Mouse (Mus musculus) c-Kit-positive CD71-negative TER-119-negative erythroid progenitor cells, embryonic 14.5 days (primary cell): Measurements from ENCODE around the gene Gsc2.

Experiments used
- DNase-seq: peaks from one replicate; pipeline ENCODE4 v3.0.0-alpha.2; 2013; ENCODE audit warnings: low read depth

Gene Gsc2

DNA sequence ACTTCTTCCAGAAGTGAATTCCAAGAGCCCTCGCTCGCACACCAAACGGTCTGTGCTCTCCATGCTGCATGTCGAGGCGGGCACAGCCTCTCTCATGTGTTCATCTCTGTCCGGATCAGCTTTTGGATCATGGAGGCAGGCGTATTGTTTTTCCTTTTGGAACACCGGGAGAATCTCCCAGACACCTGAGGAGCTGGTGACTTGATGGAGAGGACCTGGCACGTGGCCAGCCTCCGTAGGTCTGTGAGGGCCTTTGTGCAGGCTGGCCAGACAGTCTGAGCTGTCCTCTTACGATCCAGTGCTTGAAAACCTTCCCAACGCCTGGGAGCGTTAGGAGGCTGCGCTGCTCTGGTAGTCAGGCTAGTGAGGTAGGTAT, 7.3 kb upstream of the Gsc2 start:
- DNase-seq: no peak

DNA sequence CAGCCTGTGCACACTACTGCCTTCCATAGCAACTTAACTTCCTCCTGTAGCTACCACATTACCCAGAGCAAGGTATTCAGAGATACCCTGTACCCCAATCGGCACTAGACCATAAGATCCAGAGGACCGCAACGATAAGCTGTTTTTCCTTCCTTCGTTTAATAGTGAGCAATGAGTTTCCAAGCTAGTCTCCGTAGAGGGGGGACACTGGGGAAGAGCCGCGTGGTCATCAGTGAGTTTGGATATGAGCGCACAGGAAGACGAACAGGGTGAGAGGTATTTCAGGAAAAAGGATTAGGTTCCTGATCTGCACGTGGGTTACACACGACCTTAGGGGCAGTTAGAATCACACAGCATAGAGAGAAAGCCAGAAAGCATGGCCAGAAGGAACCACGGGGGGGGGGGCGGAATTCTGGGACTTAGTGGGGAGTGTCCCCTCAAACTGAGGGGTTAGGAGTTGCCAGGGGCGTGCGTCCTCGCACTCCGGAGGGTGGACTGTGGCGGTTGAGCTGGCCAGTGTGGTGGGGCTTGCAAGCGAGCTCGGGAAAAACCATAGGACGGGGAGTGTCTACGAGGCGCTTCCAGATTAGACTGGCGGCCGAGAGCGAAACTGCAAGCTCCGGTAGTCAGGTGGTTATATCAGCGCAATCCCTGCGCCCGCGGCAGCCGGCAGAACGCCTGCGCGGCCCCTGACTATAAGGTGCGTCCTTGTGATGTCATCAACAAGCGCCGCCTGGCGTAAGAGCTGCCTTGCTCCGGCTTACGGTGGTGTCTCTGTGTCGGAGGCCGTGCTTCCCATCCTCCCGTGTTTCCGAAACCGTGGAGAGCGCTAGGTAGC, 6.7 kb upstream of the Gsc2 start:
- peak; percentile 96 for DNase-seq

DNA sequence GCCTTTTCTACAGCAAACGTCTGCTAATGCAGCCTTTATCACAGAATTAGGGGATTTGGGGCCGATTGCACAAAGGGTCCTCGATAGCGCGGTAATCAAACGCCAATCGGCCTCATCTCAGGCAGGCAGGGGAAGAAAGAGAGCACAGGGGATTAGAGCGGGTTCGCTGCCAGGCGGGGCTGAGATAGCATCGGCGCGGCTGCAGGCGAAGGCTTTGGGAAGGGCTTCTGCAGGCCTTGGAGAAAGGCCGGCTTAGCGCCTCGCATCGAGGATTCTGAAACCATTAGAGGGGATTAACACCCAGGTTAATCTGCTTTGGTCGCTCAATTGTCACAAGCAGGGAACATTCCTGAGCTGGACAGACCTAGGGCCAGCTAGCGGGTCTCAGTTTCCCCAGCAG, 5.7 kb upstream of the Gsc2 start:
- DNase-seq: no peak

DNA sequence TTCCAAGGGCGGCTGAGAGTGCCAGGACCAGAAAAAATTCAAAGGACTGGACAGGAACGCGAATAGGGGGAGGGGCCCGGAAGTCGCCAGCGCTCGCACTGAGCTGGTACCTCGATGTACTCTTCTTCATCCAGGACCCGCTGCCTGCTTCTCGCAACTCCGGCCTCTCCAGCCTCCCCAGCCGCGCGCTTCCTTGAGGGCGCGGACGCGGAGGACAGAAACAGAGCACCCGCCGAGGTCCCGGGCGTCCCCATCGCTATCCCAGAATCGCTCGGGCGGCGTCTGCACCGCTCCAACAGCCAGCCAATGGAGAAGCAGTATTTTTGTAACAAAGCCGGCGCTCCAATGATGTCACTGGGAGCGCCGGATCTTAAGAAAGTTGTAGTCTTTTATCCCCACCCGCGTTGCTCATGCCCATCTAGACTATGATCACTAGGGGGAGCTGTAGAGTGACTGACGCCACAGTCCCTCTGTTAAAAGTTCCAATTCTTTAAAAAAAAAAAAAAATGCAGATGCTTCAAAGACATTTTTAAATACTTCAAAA, 3.7 kb downstream of the Gsc2 start, which contains the start of gene Ess2:
TSS of gene Ess2 (minus strand) at position 297 of the 544 bp plus-strand sequence.
- DNase-seq: peak; percentile 97

DNA sequence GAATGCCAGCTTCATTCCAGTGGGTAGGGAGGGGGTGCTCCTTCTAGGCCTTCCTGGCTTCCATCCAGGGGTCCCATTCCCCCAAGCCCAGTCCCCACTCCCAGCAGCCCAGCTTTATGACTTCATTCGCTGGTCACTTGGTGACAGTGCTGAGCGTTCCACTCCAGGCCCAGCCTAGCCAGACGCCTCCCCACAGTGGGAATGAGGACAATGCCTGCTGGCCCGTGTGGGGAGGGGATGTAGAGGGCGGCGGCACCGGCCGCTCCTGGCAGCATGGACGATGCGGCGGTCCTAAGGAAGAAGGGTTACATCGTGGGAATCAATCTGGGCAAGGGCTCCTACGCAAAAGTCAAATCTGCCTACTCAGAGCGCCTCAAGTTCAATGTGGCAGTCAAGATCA, 16.4 kb downstream of the Gsc2 start, which contains the start of the genes Dgcr2 and Tssk2:
TSS of gene Dgcr2 (minus strand) at position 101 of the 400 bp plus-strand sequence.
TSS of gene Tssk2 (plus strand) at position 176 of the 400 bp plus-strand sequence.
- DNase-seq: no peak

DNA sequence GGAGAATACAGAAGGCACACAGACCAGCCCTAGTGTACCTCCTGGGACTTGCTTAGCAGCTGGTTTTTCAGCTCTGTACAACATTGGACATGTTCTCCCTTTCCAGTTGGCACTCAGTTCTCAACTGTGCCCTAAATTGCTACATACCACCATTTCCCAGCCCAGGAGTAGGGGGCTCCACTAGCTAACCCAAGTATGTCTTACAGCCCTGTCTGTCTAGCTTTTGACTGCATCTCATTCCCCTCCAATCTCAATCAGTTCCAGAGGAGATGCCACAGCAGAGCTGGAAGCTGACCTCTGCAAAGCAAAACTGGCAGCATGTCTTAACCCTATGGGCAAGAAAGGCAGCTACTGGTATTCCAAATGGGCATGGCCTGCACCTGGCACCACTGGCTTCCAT, 18.8 kb downstream of the Gsc2 start:
- DNase-seq: no peak

DNA sequence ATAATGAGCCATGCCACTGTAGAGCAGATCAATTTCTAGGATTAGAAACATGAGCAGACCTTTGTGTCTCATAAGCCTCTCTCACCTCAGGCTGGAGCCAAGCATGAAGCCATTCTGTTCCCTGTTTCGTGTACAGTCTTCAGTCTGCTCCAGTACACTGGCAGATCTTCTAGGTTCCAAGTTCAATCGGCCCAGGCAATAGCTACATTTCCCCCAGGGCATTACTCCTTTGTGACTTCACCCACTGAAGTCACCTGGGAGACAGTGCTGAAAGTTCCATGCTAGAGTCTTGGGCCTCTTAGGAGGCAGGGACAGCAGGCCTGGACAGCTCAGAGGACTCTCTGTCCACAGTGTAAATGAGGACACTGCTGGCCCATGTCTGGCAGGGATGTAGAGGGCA, 20.9 kb downstream of the Gsc2 start, which contains the start of gene Tssk1:
TSS of gene Tssk1 (plus strand) at position 301 of the 400 bp plus-strand sequence.
- no peak for DNase-seq

DNA sequence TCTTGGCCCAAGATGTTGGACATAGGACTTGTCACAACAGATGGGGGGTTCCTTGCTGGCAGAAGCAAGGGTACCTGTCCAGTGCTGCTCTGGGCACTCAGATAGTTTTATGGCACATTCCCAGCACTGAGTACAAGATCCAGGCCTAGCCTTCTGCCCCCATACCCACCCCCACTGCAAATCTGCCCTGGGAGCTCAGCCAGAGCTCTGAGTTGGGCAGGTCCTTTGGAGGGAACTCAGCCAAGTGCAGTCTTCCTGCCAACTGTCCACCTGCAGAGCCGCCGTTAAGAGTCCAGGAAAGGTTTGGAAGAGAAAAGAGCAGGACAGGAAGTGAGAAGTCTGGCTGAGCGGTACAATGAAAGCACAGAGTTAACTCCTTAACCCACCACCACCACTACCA, 22.3 kb downstream of the Gsc2 start:
- no peak for DNase-seq

DNA sequence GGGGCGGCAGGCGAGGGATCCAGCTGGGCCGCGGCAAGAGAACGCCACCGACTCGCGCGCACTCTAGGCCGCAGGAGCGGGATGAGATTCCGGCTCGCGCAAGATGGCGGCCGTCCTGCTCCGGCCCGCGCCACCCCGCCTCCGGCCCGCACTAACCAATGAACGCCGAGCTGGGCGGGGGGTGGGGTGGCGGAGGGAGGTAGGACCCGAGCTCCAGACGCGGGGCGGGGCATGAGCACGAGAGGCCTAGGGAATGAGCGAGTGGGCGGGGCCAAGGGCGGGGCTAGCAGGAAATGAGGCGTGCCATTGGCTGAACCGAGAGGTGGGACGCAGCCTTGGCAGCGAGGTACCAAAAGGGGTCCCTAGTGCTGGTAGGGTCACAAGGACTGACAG, 23.3 kb downstream of the Gsc2 start, which contains the start of gene Gm20518:
TSS of gene Gm20518 (minus strand) at position 105 of the 393 bp plus-strand sequence.
- DNase-seq: peak; percentile 98

DNA sequence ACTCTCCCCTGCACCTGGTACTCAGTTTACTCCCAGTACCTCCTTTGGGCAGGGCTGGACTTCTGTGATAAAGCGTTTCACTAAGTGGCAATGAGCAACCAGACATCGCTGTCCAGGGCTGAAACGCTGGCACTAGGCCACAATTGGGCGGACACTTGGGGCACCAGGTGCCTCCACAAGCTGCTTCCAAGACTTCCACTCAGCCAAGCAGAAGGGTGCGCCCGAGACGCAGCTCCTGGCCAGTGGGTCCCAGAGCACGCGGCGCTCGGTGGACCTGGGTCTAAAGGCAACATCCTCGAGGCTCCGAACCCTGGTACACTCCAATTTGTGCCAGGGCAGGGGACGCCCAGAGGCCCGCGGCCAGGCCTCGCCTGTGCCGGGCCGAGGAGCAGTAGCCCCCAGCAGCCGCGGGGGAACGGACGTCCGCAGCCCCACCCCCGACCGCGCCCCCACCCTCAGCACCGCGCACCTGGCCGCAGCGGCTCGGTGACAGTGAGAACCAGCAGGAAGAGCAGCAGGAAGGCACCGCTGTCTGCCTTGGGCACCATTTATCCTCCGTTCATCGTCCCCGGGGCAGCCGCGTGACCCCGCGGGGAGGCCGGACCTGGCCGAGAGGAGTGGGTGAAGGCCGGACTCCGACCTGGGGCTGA, 23.8 kb downstream of the Gsc2 start:
- DNase-seq: no peak

DNA sequence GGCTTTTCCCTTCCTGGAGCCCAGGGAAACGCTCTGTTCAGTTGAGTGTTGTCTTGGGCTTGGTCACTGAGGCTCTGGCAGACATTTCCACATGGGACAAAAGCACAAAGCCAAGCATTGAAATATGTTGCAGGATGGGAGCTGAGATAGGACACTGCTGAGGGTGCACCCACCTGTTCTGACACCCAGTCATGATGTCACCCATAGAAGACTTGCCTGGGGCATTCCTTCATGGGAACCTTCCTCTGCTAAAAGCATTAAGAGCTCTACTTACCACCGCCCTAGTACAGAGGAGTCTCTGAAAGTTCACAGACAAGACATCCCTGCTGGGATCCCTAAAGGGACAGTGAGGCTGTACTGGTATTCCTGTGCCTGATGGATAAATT, 24.5 kb downstream of the Gsc2 start:
- DNase-seq: no peak

DNA sequence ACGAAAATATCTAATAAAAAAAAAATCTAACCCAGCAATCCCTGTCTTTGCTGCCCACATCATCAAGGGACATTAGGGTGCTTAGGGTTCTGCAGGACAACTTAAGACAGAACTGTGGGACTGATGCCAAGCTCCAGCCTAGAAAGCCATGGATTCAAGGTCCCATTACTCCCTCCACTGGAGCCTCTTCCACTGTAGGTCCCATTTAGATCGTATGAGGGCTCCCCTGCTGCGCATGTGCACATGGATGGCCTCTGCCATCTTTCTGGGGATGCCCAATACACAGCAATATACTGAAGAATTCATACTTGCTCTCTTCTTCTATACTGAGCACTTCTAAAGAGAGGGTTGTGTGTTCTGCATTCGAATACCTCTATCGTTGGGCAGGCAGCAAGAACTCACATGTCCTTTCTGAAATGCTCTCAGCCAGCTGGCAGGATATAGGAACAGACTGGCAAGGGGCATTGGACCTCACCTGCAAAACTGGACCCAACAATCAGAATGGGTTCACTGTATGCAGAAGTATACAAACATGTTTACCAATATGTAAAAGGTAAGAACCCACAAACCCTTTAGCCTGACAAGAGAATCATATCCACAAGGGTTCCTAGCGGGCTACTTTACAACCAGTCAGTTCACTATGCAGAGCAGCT, 25.0 kb downstream of the Gsc2 start:
- no peak for DNase-seq

DNA sequence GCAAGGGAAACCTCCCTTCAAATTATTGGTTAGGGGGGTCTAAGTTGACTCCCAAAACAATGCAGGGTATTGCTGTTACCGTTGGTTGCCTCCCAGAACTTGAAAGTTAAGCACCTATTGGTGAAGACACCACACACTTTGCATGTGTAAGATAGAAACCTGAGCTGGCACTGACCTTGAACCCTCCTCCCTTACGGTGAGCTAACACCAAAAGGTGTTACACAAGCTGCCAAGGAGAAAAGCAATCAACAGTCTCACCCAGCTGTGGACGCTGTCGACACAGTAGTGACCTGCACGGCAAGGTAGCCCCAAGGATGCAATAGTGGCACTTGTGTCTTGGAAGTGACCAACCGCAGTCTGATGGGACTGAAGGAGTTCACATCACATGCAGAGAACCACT, 30.7 kb downstream of the Gsc2 start:
- DNase-seq: no peak

DNA sequence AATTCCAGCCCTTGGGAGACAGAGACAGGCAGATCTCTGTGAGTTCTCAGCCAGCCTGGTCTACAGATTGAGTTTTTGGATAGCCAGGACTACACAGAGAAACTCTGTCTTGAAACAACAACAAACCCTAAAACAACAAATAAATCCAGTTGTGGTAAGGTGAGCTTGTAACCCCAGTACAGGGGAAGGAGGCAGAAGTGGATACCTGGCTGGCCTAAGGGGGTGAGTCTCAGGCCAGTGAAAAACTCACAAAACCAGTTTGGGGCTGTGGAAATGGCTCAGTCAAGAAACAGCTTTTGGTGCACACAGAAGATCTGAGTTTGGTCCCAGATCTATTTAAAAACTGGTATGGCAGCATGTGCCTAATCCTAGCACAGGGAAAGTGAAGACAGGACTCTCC, 32.7 kb downstream of the Gsc2 start:
- no peak for DNase-seq

DNA sequence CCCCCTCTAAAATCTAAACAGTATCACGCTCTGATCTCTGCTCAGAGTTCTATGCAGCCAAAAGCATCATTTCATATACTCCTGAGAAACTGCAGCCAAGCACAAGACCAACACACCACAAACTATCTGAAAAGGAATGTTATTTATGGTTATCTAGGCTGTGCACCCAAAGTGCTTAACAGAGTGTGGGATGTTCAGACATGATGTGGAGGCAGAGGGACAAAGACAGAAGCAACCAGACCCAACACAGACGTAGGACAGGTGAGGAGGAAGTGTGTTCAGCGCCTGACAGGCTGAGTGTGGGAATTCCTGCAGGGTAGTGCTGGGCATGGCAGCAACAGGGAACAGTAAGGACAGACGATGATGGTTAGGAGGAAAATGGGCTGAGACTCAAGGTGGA, 35.3 kb downstream of the Gsc2 start:
- no peak for DNase-seq

DNA sequence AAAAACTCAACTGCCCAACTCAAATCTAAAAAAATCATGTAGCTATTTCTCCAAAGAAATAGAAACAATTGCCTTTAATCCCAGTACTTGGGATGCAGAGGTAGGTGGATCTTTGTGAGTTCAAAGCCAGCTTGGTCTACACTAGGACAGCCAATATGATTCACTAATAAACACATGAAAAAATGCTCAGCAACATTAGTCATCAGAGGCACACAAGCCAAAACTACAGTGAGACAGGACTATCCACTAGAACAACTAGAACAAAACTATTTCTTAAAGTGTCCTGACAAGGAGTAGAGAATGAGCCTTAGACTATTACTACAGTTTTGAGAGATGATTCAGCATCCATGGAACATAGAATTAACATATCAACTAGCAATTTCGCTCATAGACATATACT, 38.8 kb downstream of the Gsc2 start:
- no peak for DNase-seq

DNA sequence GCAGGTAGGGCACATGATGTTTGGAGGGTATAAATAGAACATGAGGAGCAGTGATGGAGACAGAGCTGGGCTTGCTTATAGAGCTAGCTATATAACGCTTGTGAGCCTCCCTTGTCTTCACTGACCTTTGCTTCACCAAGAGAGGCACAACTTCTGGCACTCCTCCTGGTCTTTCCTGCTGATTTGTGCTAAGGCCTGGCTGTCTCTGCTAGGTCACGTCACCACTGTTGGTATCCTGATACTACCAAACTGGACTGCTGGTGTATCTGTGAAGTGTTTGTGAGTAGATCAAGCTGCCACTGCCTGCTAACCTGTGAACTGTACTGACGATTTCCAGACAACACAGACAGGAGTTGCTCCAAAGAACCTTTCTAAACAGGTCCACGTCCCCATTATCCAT, 39.7 kb downstream of the Gsc2 start:
- no peak for DNase-seq

DNA sequence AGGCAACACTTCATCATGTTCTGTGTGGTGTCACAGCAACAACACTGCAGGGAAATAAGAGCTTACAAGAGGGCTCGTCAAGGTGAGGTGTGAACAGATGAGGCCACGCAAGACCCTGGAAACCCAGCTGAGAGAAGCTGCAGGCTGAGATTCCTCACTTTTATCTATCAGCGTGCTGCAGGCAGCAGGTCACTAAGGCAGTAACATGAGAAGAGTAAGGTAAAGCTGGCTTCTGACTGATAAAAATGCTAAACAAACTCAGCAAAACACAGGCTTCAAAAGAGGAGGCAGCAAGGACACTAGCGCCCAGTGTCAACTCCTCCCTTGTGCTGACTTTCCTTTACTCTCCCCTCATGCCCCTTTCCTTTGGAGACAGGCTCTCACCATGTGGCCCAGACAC, 41.9 kb downstream of the Gsc2 start:
- DNase-seq: no peak

DNA sequence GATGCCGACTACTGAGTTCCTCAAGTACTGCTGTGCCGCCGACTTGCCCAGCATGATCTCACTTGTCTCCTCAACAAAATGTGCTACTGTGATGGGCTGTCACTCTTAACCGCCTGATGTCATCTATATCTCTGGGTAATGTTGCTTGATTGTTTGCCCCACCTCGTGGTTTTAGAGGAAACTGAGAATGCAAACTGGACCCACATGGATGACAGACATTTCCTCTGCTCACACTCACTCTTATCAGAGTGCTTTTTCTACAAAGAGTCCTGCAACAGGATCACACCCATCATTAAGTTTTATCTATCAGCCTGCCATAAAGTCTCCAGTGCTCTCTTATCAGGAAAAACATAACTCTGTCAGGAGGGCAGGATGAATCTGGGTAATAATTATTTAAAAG, 43.6 kb downstream of the Gsc2 start:
- DNase-seq: peak; percentile 20

DNA sequence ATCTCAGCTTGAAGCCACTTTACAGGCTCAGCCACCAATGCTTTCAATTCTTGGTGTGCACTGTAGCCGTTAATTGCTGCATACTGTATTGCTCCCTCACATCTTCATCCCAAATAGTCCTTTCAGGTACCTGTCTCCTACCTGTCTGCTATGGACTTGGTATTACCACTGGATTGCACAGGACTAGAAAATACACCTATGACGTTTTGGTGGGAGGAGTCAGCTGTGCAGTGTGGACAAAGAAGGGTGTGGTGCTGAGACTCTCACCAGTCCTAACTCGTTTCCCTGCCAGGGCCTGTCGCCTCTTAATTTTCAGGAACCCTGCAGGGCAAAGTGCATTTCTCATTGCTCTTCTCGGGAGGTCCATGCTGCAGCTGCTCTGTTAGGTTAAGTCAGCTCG, 49.1 kb downstream of the Gsc2 start:
- DNase-seq: no peak

DNA sequence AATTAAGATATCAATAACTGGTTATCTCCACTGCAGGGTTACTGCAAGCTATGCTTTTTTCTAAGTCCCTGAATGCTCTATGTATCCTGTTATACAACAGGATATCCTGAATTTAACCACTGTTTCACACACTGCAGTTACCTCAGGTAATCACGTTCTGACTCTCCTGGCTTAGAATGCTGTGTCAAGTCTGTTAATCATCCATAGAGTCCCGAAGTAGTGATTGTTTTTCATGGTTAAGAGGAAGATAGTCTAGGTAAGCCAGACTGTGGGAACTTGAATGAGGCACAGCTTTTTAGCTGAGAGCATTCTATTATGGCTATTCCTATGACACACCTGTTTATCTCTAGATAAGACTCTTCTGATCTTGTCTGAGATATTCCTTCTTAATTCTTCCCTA, 49.6 kb downstream of the Gsc2 start:
- DNase-seq: no peak
